Mouse (Mus musculus) cerebellum, adult (tissue): ENCODE results near the gene Mrpl2.
A peak's percentile ranks its signal among the peaks of the same experiment; 100 is the strongest.

ENCODE experiments used
- ATAC-seq: cut with Nextera tagmentation; 2 replicates; pipeline ENCODE4 v1.9.2; 2017; ENCODE audit warnings: mild to moderate bottlenecking, moderate library complexity, mixed read lengths; ENCODE audit not compliant: insufficient number of reproducible peaks, low FRiP score, low TSS enrichment

Gene Mrpl2

DNA sequence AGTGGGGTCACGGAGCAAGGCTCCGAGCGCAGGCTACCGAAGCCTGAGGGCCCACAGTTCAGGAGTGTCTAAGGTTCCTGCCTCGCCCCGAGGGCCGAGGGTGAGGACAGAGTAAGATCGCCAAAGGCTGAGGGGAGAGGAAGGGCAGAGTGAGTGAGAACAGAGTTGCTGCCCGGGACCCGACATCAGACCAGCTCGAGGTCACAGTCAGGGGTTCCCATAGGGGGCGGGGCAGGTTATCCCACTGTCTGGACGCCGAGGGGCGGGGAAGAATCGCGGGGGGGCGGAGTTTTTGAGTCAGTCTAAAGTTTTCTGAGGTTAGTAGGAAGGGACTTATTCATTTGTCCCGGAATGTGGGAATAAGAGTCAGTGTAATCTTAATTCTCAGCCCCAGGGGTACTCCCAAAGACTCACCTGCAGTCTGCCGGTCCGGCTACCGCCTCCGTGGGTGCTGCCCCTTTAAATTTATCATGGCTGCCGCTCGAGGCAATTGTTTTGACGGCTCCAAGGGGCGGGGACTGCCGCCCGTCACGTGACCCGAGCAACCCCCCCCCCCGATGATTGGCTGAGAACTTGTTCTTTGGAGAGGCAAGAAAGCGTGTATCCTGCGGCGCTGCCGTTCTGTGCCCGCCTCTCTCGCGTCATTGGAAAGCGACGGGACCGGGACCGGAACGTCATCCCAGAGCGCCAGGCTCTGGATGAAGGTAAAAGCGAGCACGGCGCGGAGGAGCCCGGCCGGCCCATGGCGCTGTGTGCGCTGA lies at the start of gene Mrpl2, which contains the start of gene Klc4:
Gene Mrpl2 (plus strand): TSS at position 669 of the 761 bp plus-strand sequence.
Gene Klc4 (minus strand): TSS at position 462 of the 761 bp plus-strand sequence.
- peak; percentile 50 for ATAC-seq

DNA sequence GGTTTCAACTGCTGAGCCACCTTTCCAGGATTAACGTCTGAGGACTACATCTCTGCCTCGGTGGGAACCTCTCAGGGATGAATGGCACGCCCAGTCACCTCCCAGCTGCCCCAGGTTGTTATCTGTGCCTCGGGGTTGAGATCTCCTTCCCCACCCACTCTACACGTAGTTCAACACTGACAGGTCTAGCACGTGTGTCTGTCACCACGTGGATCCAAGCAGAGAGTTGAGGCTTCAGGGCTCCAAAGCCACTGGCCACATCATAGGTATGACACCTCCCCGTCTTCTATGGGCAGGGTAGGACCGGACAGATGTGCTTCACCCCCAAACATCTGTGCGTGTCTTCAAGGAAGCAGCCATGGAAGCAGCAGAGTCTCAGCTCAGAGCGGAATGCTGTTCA lies 48.1 kb upstream of the Mrpl2 start:
- no peak for ATAC-seq

DNA sequence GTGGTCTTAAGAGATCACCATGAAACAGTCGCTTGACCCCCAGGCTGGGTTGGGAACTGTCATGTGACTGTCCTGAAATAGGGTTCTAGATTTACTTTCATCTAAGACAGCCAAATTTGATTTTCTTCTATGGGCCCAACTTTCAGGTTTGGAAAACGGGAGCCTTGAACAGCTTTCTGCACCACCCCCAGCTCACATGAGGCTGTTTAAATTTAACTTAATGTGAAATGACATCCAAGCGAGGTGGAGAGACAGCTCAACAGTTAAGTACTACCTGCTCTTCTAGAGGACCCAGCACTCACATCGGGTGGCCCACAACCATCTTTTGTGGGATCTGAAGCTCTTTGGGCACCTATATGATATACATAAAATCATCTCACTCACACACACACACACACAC lies 47.1 kb upstream of the Mrpl2 start:
- no peak for ATAC-seq

DNA sequence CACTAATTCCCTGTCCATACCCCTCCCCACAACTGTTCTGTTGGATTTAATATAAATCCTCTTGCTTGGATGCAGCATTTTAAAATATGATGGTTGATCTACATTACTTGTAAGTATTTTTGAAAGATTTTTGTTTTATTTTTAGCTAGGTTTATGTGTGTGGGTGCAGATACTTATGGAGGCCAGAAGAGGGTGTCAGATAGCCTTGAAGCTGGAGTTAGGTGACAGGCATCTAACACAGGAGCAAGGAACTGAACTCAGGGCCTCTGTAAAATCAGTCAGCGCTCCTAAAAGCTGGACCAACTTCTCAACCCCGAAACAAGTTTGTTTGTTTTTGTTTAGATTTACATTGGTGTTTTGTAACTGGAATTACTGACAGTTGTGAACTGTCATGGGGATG lies 45.5 kb upstream of the Mrpl2 start:
- ATAC-seq = no peak

DNA sequence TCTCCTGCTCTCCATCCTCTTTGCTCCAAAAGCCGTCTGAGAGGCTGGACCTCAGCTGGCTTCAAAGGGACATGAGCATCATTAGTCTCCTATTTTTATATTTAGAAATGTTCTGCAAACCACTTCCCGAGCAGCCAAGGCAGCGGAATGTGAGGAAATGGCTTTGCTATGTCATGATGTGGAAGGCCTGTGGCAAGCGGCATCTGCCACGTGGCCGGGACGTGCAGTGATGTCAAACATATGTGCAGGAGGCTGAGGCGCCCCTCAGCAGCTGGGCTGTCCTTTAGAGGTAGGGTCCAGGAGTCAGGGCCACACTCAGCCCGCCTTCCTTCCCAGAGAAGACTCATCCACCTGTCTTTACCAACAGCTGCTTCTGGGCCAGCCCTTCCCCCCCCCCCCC lies 43.8 kb upstream of the Mrpl2 start:
- ATAC-seq = no peak

DNA sequence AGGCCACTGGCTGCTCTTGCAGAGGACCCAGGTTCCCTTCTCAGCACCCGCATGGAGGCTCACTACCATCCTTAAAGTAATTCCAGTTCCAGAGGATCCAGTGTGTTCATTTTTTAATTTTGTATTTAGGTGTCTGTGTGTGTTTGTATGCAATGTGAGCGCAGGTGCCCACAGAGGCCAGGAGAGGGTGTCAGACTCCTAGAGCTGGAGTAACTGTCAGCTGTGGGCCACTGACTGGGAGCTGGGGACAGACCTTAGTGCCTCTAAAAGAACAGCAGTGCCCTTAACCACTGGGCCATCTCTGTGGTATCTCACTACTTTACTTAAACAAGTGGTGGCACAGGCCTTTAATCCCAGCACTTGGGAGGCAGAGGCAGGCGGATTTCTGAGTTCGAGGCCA lies 42.8 kb upstream of the Mrpl2 start:
- ATAC-seq = no peak

DNA sequence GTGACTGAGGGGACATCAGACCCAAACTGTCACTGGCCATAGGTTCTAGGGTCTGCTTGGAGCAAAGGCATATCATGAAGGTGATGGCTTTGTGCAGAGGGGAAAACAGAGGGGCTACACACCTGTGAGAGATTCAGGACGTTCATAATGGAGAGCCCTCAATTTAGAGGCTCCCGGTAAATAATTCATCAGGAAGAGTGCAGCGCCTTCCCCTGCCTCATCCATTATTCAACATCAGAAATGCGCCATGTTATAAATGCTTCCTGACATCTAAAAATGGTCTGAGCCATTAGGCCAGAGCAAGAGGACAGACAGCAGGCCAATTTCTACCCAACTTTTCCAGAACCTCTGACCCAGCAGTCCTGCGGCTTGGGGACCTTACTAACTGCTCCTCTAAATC lies 40.9 kb upstream of the Mrpl2 start:
- ATAC-seq = no peak

DNA sequence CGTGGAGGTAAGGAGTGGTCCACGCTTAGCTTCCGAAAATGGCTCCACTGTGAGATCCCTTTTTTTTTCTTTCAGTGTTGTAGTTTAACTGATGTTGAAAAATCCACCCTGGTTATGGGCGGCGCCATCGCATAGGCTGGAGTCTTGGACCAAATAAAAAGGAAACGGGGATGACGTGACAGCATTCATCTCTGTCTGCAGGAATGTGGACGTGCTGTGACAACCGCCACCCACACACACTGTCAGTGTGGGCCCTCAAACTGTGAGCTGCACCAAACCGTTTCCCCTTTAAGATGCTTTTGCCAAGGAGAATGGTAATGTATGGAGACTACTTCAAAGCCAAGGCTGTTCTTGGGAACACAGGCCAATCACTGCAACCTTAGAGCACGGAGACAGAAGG lies 40.0 kb upstream of the Mrpl2 start:
- ATAC-seq = no peak

DNA sequence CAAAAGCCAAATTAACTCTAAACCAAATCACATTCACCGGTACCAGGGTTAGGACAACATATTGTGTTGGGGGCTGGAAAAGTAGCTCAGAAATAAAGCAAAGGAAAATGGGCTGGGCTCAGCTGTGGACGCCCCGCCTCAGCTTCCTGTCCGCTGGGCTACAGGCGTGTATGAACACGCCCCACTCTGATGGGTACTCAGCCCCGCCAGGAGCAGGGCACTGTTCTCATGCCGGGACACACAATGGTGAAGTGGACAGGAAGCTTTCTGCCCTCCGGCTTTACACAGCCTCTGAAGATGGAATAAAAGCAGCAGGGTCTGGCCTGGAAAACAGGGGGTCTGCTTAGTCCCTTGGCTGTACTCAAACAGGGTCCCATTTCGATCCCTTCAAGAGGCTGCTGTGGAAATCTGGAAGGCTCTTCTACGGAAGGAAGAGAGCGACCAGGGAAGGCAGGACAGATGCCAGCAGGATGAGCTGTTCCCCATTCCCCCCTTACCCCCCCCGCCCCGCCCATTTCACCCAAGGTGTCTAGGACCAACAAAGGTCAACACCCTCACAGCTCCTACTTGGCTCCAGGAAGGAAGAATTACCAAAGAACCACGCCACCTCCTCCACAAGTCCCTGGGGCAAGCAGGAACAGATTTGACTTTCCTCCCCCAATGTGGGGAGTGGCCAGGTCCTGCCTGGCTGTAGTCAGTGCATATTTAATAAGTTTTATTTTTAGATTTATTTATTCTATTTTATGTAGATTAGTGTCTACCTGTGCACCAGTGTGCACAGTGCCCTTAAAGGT lies 36.1 kb upstream of the Mrpl2 start:
- no peak for ATAC-seq

DNA sequence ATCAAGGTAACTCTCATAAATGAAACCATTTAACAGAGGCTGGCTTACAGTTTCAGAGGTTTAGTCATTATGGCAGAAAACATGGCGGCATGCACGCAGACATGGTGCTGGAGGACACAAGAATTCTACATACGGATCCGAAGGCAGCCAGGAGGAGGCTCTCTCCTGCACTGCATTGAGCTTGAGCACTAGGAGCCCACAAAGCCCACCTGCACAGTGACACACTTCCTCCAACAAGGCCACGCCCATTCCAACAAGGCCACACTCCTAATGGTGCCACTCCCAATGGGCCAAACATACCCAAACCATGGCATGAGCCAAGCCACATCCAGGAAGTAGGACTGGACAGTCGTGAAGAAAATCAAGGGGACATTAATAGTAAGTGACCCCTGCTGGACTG lies 34.7 kb upstream of the Mrpl2 start:
- no peak for ATAC-seq

DNA sequence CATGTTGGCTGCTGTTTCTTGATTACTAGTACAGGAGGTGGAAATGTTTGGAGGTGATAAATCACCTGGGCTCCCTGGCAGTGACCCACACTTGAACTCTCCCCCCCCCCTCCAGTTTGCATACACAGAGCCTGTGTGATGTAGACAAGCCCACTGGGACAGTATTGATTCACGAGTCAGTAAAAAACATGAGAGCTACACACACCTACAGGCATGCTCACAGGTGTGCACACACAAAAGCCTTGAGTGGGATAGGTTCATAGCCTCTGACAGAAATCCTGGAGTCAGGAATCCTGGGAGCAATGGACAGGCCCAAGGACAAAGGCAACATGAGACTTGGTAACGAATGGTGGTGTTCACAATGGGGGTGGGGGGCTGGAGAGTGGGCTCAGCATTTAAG lies 33.8 kb upstream of the Mrpl2 start:
- no peak for ATAC-seq

DNA sequence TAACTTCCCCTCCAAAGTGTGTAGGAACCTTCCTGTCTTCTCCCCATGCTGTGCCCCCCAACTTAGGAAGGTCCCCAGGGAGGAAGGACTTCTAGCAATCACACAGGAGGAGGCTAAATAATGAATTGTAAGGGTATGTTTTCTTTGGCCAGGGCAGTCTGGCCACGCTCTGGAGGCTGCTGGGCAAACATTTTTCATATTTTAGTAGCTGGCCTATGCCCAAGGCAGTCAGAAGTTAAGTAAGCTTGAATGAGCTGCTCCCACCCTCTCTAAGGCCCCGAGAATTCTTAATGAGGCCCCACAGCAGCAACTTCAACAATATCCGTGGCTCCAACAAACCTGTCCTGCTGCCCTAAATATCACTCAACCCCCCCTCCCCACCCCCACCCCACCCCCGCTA lies 33.2 kb upstream of the Mrpl2 start:
- ATAC-seq = no peak

DNA sequence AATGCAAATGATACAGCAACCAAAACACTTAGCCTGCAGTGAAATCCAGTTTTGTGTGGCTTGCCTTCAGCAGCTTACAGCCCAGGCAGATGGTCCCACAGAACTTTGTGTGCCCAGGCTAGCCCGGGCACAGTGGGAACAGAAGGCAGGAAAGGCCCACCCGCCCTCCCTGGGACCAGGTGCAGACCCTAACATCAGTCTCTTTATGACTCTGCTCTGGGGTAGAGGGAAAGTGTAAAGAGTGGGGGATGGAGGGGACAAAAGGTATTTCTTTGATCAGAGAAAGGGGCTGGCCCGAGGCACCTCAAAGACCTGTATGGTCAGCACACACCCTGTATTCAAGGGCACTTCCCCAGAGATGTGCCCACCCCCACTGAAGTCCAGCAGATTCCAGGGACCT lies 32.8 kb upstream of the Mrpl2 start:
- ATAC-seq = no peak

DNA sequence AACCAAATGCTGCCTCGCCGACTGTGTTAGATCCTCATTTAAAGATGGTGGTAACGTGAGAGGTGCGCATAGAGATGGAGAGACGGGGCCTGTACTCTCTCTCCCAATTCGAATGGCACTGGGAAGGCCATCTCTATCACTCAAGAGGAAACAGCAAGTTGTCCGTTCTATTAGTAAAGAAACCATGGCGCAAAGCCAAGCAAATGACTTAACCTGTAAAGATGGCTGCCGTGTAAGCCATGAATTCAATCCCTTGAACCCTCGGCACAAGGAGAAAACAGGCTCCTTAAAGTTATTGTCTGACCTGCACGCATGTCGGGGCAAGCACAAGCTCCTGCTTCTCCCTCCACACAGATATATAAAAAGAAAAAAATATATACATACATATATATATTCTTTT lies 28.2 kb upstream of the Mrpl2 start:
- no peak for ATAC-seq

DNA sequence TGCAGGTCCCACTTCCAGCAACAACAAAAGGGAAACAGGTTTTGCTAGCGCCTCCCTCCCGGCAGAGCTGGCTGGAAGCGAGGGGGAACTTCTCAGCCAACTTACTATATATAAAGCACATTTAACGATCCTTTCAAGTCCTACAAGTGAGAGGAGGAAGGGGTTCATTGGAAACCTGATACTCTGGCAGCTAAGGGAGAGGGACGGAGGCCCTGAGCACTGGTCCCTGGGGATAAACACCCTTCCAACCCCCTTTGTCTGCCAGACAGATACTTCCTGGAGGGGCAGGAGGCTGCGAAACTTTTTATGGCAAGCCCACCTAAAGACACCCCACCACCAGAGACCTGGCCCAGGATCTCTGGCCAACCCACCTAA lies 27.6 kb upstream of the Mrpl2 start:
- ATAC-seq = no peak

DNA sequence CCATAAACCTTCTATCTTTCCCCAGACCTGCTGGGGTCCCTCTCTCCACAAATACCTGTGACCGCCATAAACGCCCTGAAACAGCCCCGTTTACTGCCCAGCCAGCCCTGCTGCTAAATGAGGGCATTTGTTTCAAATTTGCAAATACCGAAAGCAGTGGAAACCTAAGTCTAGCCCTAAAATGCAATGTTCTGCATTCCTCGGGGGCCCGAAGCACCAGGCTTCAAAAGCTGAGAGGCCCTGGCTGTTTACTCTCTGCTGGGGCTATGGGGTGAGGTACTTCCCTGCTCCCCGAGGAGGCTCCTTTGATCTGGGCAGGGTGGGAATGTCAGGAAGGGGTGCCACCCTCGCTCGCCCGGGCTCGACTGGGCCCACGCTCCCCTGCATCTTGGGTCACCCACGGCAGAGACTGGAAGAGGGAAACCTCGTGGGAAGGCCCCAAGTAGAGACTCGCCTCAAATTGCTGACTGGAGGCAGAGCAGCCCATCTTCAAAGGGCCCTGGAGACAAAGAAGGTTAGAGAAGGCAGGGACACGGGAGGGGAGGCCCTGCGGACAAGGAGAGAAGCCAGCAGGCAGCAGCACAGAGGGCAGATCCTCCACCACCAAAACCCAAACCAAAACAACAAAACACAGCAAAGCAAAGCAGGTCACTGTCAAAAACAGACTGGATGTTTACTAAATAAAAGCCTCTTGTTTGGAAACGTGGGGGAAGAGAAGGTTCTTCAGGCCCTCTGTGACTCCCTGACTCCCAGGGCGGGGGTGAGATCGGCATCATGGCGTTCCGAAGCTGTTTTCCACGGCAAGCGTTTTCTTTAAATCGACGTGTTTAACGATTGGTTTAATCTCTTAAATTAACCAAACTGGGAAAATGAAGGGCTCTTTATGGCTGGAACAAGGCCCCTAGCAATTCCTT lies 27.0 kb upstream of the Mrpl2 start:
- ATAC-seq = no peak

DNA sequence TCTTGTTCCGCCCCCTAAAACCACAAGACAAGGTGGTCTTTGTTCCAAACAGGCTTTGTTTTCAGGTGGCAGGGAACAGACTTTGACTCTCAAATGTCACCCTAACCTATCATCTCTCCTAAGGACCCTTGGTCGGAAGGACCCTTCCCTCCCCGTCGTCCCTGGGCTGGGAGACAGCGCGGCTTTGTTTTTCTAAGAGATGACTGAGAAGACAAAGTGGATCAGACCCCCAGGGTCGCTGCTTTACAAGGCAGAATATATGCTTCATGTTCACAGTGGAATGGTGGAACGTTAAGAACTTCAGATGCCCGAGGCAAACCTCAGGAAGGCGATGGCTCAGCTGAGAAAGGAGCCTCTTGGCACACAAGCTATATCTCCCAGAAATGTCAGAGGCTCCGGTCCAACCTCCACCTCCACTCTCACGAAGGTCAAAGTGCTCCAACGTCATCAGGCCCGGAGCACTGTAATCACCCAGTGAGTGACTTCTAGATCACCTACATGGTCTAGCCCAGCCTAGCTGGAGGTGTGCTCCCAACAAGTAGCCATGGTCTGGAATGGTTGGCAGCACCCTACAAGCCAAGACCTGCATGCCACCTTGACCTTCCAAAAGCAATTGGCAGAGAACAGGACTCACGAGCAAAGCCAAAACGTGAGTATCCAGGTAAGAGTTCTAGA lies 26.2 kb upstream of the Mrpl2 start:
- ATAC-seq = no peak

DNA sequence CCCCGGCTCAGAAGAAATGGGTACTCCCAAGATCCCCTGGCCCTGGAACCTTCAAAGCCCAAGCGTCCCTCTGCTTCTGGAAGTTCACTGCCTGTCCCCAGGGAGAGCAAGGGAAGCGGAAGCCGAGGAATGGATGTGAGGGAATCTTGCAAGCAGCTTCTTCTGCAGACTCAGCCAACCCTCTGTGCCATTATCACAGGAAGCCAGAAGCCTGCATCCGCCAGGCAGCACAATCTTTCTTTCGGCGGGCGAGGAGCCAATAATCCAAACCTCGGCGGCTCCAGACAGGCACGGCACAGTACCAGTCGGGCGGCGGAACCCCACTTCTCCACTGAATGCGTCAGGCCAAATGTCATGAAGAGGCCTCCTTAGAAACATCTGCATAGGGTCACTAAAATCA lies 24.7 kb upstream of the Mrpl2 start:
- ATAC-seq = peak; percentile 49; the same call in 1 of the 2 replicates

DNA sequence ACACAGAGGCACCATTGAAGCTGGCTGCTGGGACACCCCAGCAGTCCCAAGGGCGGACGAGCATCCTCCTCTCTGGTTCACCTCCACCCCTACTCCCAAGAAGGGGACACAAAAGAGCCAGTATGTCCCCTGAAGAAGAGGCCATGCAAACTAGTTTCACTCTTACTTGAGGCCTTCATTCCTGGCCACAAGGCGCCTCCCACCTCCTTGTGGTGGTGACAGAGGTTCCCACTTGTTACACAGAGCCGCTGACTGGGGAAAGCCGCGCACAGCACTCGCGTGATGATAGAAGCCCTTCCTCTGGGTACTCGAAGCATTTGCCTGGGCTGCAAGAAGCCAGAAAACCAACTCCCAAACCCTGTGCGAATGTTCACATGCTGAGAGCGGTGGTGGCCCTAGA lies 23.8 kb upstream of the Mrpl2 start:
- ATAC-seq = no peak

DNA sequence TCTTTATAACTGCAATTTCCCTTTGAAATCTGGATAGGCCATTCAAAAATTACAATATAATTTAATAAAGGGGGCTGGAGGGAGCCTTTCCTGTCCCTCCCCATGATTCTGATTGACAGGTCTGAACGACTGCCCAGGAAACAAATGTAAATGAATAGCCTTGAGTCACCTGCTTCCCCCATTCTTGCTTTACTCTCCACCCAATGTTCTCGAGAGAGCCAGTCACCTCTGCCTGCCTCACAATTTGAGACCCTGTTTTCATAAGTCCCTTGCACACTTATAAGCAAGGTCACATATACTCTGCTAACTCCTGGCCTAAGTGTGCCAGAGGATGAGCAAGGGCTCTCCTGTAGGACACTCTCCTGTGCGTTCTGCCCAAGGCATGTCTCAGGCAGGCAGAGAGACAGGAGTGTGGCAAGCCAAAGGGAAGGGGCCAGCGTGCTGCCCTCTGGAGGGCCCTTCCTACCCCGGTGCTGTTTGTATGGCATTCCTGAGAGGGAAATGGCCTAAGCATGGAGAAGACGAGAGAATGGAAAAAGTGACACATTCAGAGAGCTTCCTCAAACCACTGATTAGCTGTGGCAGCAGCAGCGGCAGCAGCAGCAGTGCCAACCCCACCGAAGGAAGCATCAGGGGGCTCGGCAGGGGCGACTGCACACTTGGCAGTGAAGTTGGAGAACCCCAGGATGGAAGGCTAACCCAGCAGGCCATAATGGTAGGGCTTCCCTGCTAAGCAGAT lies 22.0 kb upstream of the Mrpl2 start:
- no peak for ATAC-seq
